Mouse (Mus musculus) hindbrain, embryonic 16.5 days (tissue): ENCODE data around the gene Slain2. TPM values are rescaled to one million over a fixed set of nuclear protein-coding genes. Genes with fewer than 3 reads are reported as not detected.

Source experiments
- ATAC-seq: fragments of 200-750 bp; cut with Nextera tagmentation; 2 replicates; pipeline ENCODE4 v1.8.0; 2017; ENCODE audit warnings: moderate TSS enrichment, moderate library complexity
- H3K27ac ChIP-seq: fragments of 300-500 bp; sonication (generic); 2 replicates; pipeline ENCODE4 v1.5.1; 2014; ENCODE audit warnings: low read depth, mild to moderate bottlenecking, control low read depth, low read length, moderate library complexity
- H3K27me3 ChIP-seq: fragments of 300-500 bp; sonication (generic); replicated peaks from 2 replicates; pipeline ENCODE4 v1.6.1; 2014; ENCODE audit warnings: low read length; ENCODE audit not compliant: control insufficient read depth, insufficient read depth
- H3K36me3 ChIP-seq: fragments of 300-500 bp; sonication (generic); 2 replicates; pipeline ENCODE4 v1.6.1; 2014; ENCODE audit warnings: mild to moderate bottlenecking, low read length, moderate library complexity, mixed read lengths; ENCODE audit not compliant: control insufficient read depth, insufficient read depth
- H3K4me1 ChIP-seq: fragments of 300-500 bp; sonication (generic); 2 replicates; pipeline ENCODE4 v1.6.1; 2014; ENCODE audit warnings: low read depth, low read length; ENCODE audit not compliant: control insufficient read depth, insufficient read depth
- H3K4me2 ChIP-seq: fragments of 300-500 bp; sonication (generic); 2 replicates; pipeline ENCODE4 v1.6.1; 2014; ENCODE audit warnings: mild to moderate bottlenecking, low read length, control low read depth, moderate library complexity
- H3K4me3 ChIP-seq: fragments of 300-500 bp; sonication (generic); 2 replicates; pipeline ENCODE4 v1.5.1; 2014; ENCODE audit warnings: mild to moderate bottlenecking, low read length, control low read depth, moderate library complexity
- H3K9ac ChIP-seq: fragments of 300-500 bp; sonication (generic); 2 replicates; pipeline ENCODE4 v1.6.1; 2014; ENCODE audit warnings: low read depth, mild to moderate bottlenecking, control low read depth, low read length, moderate library complexity
- H3K9me3 ChIP-seq: fragments of 300-500 bp; sonication (generic); 2 replicates; pipeline ENCODE4 v1.6.1; 2014; ENCODE audit warnings: mild to moderate bottlenecking, low read length, moderate library complexity; ENCODE audit not compliant: control insufficient read depth
- WGBS: fragments of 180-500 bp; shearing (Covaris S2); extraction: QIAGEN DNeasy Blood & Tissue Kit; methylation state at CpG from one replicate; pipeline ENCODE4 v1.1.7; 2014; 5-methylcytosine and 5-hydroxymethylcytosine counted together
- polyA plus RNA-seq: library from polyadenylated mRNA; unstranded; fragments of >200 nt; fragmentation: Nextera tagmentation; extraction: Ambion mirVana; gene quantifications from 2 replicates; pipeline ENCODE4 v1.2.1, GENCODE M21; 2015

Slain2 gene
- polyA plus RNA-seq, 1 experiment from 2014 or later: 12.6 TPM

DNA sequence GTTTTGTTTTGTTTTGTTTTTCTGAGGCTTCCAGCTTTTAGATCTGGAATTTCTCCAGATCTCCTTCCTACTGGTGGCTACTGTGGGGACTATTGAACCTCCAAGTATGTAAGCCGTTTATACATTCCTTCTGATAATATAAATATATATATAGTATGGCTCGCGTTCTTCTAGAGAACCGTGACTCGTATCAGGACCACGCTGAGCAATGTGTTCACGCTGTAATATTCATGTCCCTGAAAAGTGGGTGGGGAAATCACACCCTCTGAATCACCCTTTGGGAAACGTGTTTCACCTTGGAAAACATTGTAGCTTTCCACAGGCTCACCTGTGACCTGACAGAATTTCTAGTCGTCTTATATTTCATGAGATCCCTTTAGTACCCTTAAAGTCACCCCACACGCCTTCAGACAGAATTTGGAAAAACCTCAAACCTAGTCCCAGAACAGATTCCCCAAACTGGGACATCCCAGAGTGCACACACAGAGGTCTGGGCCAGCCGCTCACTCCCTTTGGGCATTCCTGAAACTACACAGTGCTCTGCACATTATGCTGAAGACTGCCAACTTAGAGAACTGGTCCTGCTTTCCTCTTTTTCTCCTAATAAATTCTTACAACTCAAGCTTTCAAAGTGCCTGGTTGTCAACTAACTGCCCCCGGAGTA lies 32.2 kb upstream of the Slain2 start:
- no peaks in the 10 kb centered on the region for H3K9me3 ChIP-seq
- no peak for ATAC-seq
- H3K27me3 ChIP-seq: no peaks in the 10 kb centered on the region
- no peak overlapping the region for H3K9ac ChIP-seq
- no peak overlapping the region for H3K4me2 ChIP-seq
- no peak overlapping the region for H3K27ac ChIP-seq
- no peaks in the 10 kb centered on the region for H3K36me3 ChIP-seq
- WGBS: 85% methylated on average over 12 of the region's 12 CpGs
- no peaks in the 10 kb centered on the region; the same call in 1 of the 2 replicates for H3K4me1 ChIP-seq
- no peak overlapping the region for H3K4me3 ChIP-seq

GRCm38 (mm10) chr5:72882412-72882765 lies 31.7 kb upstream of the Slain2 start:
- Histone ChIP-seq H3K4me1 (no peaks in the 10 kb centered on the region; the same call in 1 of the 2 replicates), H3K9ac (no peak overlapping the region), H3K9me3 (no peaks in the 10 kb centered on the region), H3K4me2 (no peak overlapping the region), H3K27ac (no peak overlapping the region), H3K36me3 (no peaks in the 10 kb centered on the region), H3K4me3 (no peak overlapping the region), H3K27me3 (no peaks in the 10 kb centered on the region)
- ATAC-seq: no peak
- 91% methylated on average over 2 of the region's 2 CpGs for WGBS

GRCm38 (mm10) chr5:72883706-72884105 lies 30.4 kb upstream of the Slain2 start:
- H3K4me2 ChIP-seq: no peak overlapping the region
- ATAC-seq: no peak
- WGBS: 81% methylated on average over 3 of the region's 3 CpGs

GRCm38 (mm10) chr5:72886458-72887222 lies 27.5 kb upstream of the Slain2 start:
- no peaks in the 10 kb centered on the region for H3K9me3 ChIP-seq
- no peaks in the 10 kb centered on the region for H3K36me3 ChIP-seq
- 71% methylated on average over 18 of the region's 19 CpGs for WGBS
- H3K27me3 ChIP-seq: no peaks in the 10 kb centered on the region
- H3K27ac ChIP-seq: no peak overlapping the region
- no peak overlapping the region for H3K4me3 ChIP-seq
- no peak for ATAC-seq
- no peaks in the 10 kb centered on the region for H3K4me1 ChIP-seq
- no peak overlapping the region for H3K9ac ChIP-seq
- H3K4me2 ChIP-seq: no peak overlapping the region

More at GRCm38 (mm10) chr5:72883706-72884105, 30.4 kb upstream of the Slain2 start:
- H3K9ac ChIP-seq: no peak overlapping the region
- no peak overlapping the region for H3K27ac ChIP-seq
- H3K9me3 ChIP-seq: no peaks in the 10 kb centered on the region
- no peaks in the 10 kb centered on the region for H3K36me3 ChIP-seq
- no peak overlapping the region for H3K4me3 ChIP-seq
- no peaks in the 10 kb centered on the region for H3K27me3 ChIP-seq
- no peaks in the 10 kb centered on the region; the same call in 1 of the 2 replicates for H3K4me1 ChIP-seq

GRCm38 (mm10) chr5:72888260-72888659 lies 25.8 kb upstream of the Slain2 start:
- Histone ChIP-seq H3K36me3 (no peaks in the 10 kb centered on the region), H3K4me1 (no peaks in the 10 kb centered on the region), H3K9ac (no peak overlapping the region), H3K4me3 (no peak overlapping the region), H3K9me3 (no peaks in the 10 kb centered on the region), H3K4me2 (no peak overlapping the region), H3K27me3 (no peaks in the 10 kb centered on the region), H3K27ac (no peak overlapping the region)
- no peak for ATAC-seq
- 88% methylated on average over 7 of the region's 7 CpGs for WGBS

DNA sequence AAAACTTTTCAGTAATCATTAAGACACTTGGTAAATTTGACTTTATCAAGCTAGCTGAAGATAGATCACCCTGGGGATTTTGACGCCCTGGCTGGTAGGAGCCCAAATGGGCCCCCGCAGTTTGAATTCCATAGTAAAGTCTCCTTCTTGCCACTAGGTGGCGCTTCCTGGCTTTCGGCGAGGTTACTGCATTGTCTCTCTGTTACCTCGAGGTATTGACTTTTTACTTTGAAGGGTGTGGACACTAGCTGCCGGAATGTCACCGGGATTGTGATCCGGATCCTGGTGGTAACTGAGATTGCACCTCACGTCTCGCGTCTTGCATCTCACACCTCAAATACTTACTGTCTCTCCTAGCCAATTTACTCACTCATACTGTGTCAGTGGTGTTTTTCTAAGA lies 22.6 kb upstream of the Slain2 start:
- H3K4me3 ChIP-seq: no peak overlapping the region
- no peak overlapping the region for H3K9ac ChIP-seq
- ATAC-seq: peak; percentile 63; the same call in 1 of the 2 replicates
- H3K36me3 ChIP-seq: no peaks in the 10 kb centered on the region
- peak overlapping the region; percentile 37; the same call in 1 of the 2 replicates for H3K4me2 ChIP-seq
- no peaks in the 10 kb centered on the region for H3K4me1 ChIP-seq
- no peaks in the 10 kb centered on the region for H3K9me3 ChIP-seq
- H3K27me3 ChIP-seq: no peaks in the 10 kb centered on the region
- WGBS: 7% methylated on average over 12 of the region's 12 CpGs
- no peak overlapping the region for H3K27ac ChIP-seq

- Histone ChIP-seq H3K4me1 (no peaks in the 10 kb centered on the region), H3K9ac (no peak overlapping the region), H3K27me3 (no peaks in the 10 kb centered on the region), H3K36me3 (no peaks in the 10 kb centered on the region), H3K4me3 (no peak overlapping the region), H3K4me2 (no peak overlapping the region), H3K27ac (no peak overlapping the region), H3K9me3 (no peaks in the 10 kb centered on the region)
- no peak for ATAC-seq
- WGBS: 60% methylated on average over 5 of the region's 5 CpGs
Observed at GRCm38 (mm10) chr5:72893987-72894386, 20.1 kb upstream of the Slain2 start.

- WGBS: 91% methylated on average over 11 of the region's 11 CpGs
- Histone ChIP-seq H3K4me1 (no peaks in the 10 kb centered on the region), H3K27me3 (no peaks in the 10 kb centered on the region), H3K9me3 (no peaks in the 10 kb centered on the region), H3K36me3 (no peaks in the 10 kb centered on the region), H3K4me3 (no peak overlapping the region), H3K27ac (no peak overlapping the region), H3K9ac (no peak overlapping the region), H3K4me2 (no peak overlapping the region)
- ATAC-seq: no peak
Observed at GRCm38 (mm10) chr5:72895261-72895660, 18.8 kb upstream of the Slain2 start.

DNA sequence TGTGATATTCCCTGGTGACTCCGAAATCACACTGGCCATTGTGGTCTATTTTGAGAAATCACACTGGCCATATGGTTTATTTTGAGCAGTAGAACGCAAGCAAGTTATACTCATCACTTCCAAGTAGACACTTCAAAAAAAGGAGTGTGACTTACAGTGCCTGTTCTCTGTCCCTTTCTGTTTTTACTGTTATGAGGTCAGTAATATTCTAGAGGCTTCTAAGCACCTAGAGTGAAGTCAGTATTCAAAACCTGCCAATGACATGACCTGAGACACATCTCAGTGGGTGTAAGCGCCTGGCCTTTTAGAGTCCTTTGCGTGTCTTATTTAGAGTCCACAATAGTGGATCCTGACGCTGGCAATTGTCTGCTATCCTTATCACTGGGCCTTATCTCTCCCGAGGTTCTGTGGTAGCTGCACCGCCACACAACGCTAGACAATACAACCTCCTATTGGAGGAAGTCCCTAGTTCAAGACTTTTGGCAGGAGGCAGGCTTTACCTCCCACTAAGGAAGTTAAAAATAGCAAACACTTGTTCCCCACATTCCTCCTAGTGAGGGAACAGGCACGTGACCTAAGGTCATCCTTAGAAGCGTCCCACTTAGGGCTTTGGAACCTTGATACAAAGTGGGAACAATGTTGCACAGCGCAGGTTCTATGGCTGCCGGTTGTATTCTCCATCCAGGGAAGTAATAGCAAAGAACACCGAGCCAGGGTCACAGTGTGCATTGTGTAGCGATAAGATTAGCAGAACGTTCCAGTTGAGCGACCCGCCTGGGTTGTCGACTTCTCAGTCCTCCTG lies 17.4 kb upstream of the Slain2 start:
- H3K27ac ChIP-seq: no peak overlapping the region
- no peaks in the 10 kb centered on the region for H3K36me3 ChIP-seq
- H3K4me1 ChIP-seq: no peaks in the 10 kb centered on the region
- H3K9ac ChIP-seq: no peak overlapping the region
- H3K9me3 ChIP-seq: no peaks in the 10 kb centered on the region
- H3K27me3 ChIP-seq: no peaks in the 10 kb centered on the region
- 77% methylated on average over 18 of the region's 18 CpGs for WGBS
- ATAC-seq: no peak
- no peak overlapping the region for H3K4me3 ChIP-seq
- no peak overlapping the region for H3K4me2 ChIP-seq
